9 mouse cellular contexts compared by ENCODE assay signal in genomic region chr19:11818199-11819142, GRCm38 (mm10). TPM values are rescaled to one million over a fixed set of nuclear protein-coding genes. Genes with fewer than 3 reads are reported as not detected.
A peak's percentile ranks its signal among the peaks of the same experiment; 100 is the strongest.
DNase-seq lines count a peak whose midpoint lies in the region; ATAC-seq and TF ChIP-seq lines count a peak whose summit lies in the region.
"Had no signal": no experiment of that assay in that cellular context is flagged by ENCODE, and none has a peak within 500 bp of the region (broad histone marks: within the 10 kb centered on the region; RNA-seq: fewer than 3 reads in every experiment).

No protein-coding gene starts in this region.

- H3K9me3 ChIP-seq in hindbrain, embryonic 11.5 days (ENCODE audit: control insufficient read depth, low read length), result no peaks in the 10 kb centered on the region
- H3K9me3 ChIP-seq in lung, postnatal 0 days (ENCODE audit: low read length), result no peaks in the 10 kb centered on the region

- H3K4me2 ChIP-seq in hindbrain, embryonic 11.5 days (replicated peaks; ENCODE audit: low read depth, low read length), result peak overlapping the region; percentile 98
- H3K4me2 ChIP-seq in lung, postnatal 0 days (replicated peaks; ENCODE audit: low read depth, low read length), result peak overlapping the region; percentile 83

- no peak for TF ChIP-seq CTCF in lung, postnatal 0 days (IDR thresholded peaks at IDR 0.05)

- no peaks in the 10 kb centered on the region for H3K36me3 ChIP-seq in hindbrain, embryonic 11.5 days (ENCODE audit: control insufficient read depth, insufficient read depth, low read length)
- no peaks in the 10 kb centered on the region for H3K36me3 ChIP-seq in lung, postnatal 0 days (ENCODE audit: insufficient read depth, low read length)

- DNase-seq in R1 (ENCODE audit: low read depth, low spot score), result peak; percentile 55
- peak; percentile 71 for DNase-seq in cerebellum, adult 9-10 months
- peak; percentile 14 to 25 for DNase-seq in frontal cortex, postnatal 14 days (ENCODE audit: low spot score in 2 of 2)
- peak; percentile 64 for DNase-seq in hindbrain, embryonic 11.5 days (ENCODE audit: low spot score)
- DNase-seq in layer of hippocampus, postnatal 14 days (ENCODE audit: low spot score in 2 of 2), result peak; percentile 28 to 52
- DNase-seq in lung, postnatal 0 days (ENCODE audit: low spot score), result peak; percentile 81
- peak; percentile 29 for DNase-seq in ovary, postnatal 10 days (ENCODE audit: low spot score)
- DNase-seq in urinary bladder, postnatal 4 days (ENCODE audit: low spot score in 2 of 2), result peak; percentile 44 to 63

- H3K9ac ChIP-seq in hindbrain, embryonic 11.5 days (ENCODE audit: low read depth, low read length), result peak overlapping the region; percentile 58
- peak overlapping the region; percentile 82 for H3K9ac ChIP-seq in lung, postnatal 0 days (replicated peaks; ENCODE audit: low read depth)

- peaks cover 36% of the 10 kb centered on the region for H3K27me3 ChIP-seq in hindbrain, embryonic 11.5 days (ENCODE audit: control insufficient read depth, insufficient read depth, low read length)
- no peaks in the 10 kb centered on the region for H3K27me3 ChIP-seq in lung, postnatal 0 days (replicated peaks; ENCODE audit: insufficient read depth, low read length)

- no peak overlapping the region for H3K27ac ChIP-seq in hindbrain, embryonic 11.5 days (ENCODE audit: low read depth, low read length)
- H3K27ac ChIP-seq in lung, postnatal 0 days (ENCODE audit: low read length), result peak overlapping the region; percentile 92

- no peak for TF ChIP-seq EP300 in lung, postnatal 0 days (IDR thresholded peaks at IDR 0.05)

- peak overlapping the region; percentile 61 for H3K4me3 ChIP-seq in hindbrain, embryonic 11.5 days (ENCODE audit: low read depth, low read length)
- peak overlapping the region; percentile 77 for H3K4me3 ChIP-seq in lung, postnatal 0 days (ENCODE audit: low read depth, low read length)

- no peaks in the 10 kb centered on the region for H3K4me1 ChIP-seq in hindbrain, embryonic 11.5 days (replicated peaks; ENCODE audit: control insufficient read depth, insufficient read depth, low read length)
- peaks cover 9% of the 10 kb centered on the region for H3K4me1 ChIP-seq in lung, postnatal 0 days (ENCODE audit: insufficient read depth, low read depth, low read length)

- under 1% methylated on average over 51 of the region's 83 CpGs for WGBS in hindbrain, embryonic 11.5 days
- WGBS in lung, postnatal 0 days, result under 1% methylated on average over 74 of the region's 83 CpGs

- peak; percentile 70 for ATAC-seq in hindbrain, embryonic 11.5 days (ENCODE audit: low FRiP score)
- peak; percentile 92 for ATAC-seq in lung, postnatal 0 days

RNA-seq across cellular contexts. Expression of gene Stx3, which starts 0.7 kb away (rescaled TPM):
- 6.7 and 8.1 TPM in 2 replicates for polyA plus RNA-seq in hindbrain, embryonic 11.5 days (2014; fragmentation: Nextera tagmentation; extraction: Ambion mirVana)
- total RNA-seq in layer of hippocampus, postnatal 14 days (2021), result 10 to 100 TPM; 19.6 to 27.8 TPM
- 39.7 and 42.6 TPM in 2 replicates for polyA plus RNA-seq in lung, postnatal 0 days (2015; fragmentation: Nextera tagmentation; extraction: Ambion mirVana)

RNA-seq across cellular contexts. Expression of gene Olfr1417, which starts 20.5 kb away (rescaled TPM):
- 0.12 TPM in 1 of 2 replicates, not detected in the other for polyA plus RNA-seq in hindbrain, embryonic 11.5 days (2014; fragmentation: Nextera tagmentation; extraction: Ambion mirVana)
- not detected for total RNA-seq in layer of hippocampus, postnatal 14 days (2021)
- 0.08 and 0.14 TPM in 2 replicates for polyA plus RNA-seq in lung, postnatal 0 days (2015; fragmentation: Nextera tagmentation; extraction: Ambion mirVana)
- total RNA-seq: gastrocnemius, adult 8-10 months had no signal

RNA-seq across cellular contexts. Expression of gene Olfr1418, which starts 42.4 kb away (rescaled TPM):
- polyA plus RNA-seq in hindbrain, embryonic 11.5 days (2014; fragmentation: Nextera tagmentation; extraction: Ambion mirVana), result not detected in 2 replicates
- total RNA-seq in layer of hippocampus, postnatal 14 days (2021), result not detected
- polyA plus RNA-seq in lung, postnatal 0 days (2015; fragmentation: Nextera tagmentation; extraction: Ambion mirVana), result not detected in 2 replicates
- total RNA-seq: gastrocnemius, adult 8-10 months had no signal

RNA-seq across cellular contexts. Expression of gene Mrpl16, which starts 48.3 kb away (rescaled TPM):
- polyA plus RNA-seq in hindbrain, embryonic 11.5 days (2014; fragmentation: Nextera tagmentation; extraction: Ambion mirVana), result 49.2 and 50.8 TPM in 2 replicates
- 10 to 100 TPM; 37.9 to 41.2 TPM for total RNA-seq in layer of hippocampus, postnatal 14 days (2021)
- polyA plus RNA-seq in lung, postnatal 0 days (2015; fragmentation: Nextera tagmentation; extraction: Ambion mirVana), result 26.9 and 27.8 TPM in 2 replicates

RNA-seq across cellular contexts. Expression of gene Olfr1419, which starts 56.4 kb away (rescaled TPM):
- not detected in 2 replicates for polyA plus RNA-seq in hindbrain, embryonic 11.5 days (2014; fragmentation: Nextera tagmentation; extraction: Ambion mirVana)
- not detected for total RNA-seq in layer of hippocampus, postnatal 14 days (2021)
- not detected in 2 replicates for polyA plus RNA-seq in lung, postnatal 0 days (2015; fragmentation: Nextera tagmentation; extraction: Ambion mirVana)
- total RNA-seq: gastrocnemius, adult 8-10 months had no signal

Comparison
In these comparisons a context has a peak if more than half of its experiments do, and no peak if none do; other contexts are left out.
1. DNase-seq: peak in every context shown above with its lines; median percentile 81 in lung, postnatal 0 days; 71 in cerebellum, adult 9-10 months; 64 in hindbrain, embryonic 11.5 days; 55 in R1; 54 in urinary bladder, postnatal 4 days; 40 in layer of hippocampus, postnatal 14 days; 29 in ovary, postnatal 10 days; 20 in frontal cortex, postnatal 14 days.